Mouse (Mus musculus): Measurements from ENCODE around the gene Fibin. TPM values are rescaled to one million over a fixed set of nuclear protein-coding genes. Genes with fewer than 3 reads are reported as not detected.

Gene Fibin
- polyA plus RNA-seq (2015; fragmentation: Illumina TruSeq; extraction: RNeasy Lipid Tissue Mini Kit (QIAGEN cat#74804); ENCODE audit: low read depth, low replicate concordance), result 3.2 TPM

GRCm38 (mm10) chr2:110362432-110363283 lies at the start of gene Fibin:
TSS of gene Fibin (minus strand) at chr2:110363183.

GRCm38 (mm10) chr2:110314509-110315155 lies 48.4 kb downstream of the Fibin start, which contains the start of gene Bbox1:
TSS of gene Bbox1 (minus strand) at chr2:110314560.

Other genes with a start within 250 kb of the Fibin start
- gene Bbox1, start 48.6 kb downstream of the Fibin start, polyA plus RNA-seq (2015; fragmentation: Illumina TruSeq; extraction: RNeasy Lipid Tissue Mini Kit (QIAGEN cat#74804); ENCODE audit: low read depth, low replicate concordance), result 6.5 TPM
- not detected for gene Slc5a12, start 234.1 kb upstream of the Fibin start, polyA plus RNA-seq (2015; fragmentation: Illumina TruSeq; extraction: RNeasy Lipid Tissue Mini Kit (QIAGEN cat#74804); ENCODE audit: low read depth, low replicate concordance)

All from brain, adult 10 weeks (tissue).